Mouse (Mus musculus) erythroblast, embryonic 14.5 days (primary cell): ENCODE data around the gene Vmn2r5. TPM values are rescaled to one million over a fixed set of nuclear protein-coding genes. Genes with fewer than 3 reads are reported as not detected.
"Not testable (repeated sequence)": the region's sequence is repeated elsewhere in the genome, so short reads cannot be mapped to it uniquely, and the experiment has no call there.

Source experiments
- H3K27me3 ChIP-seq: 2 replicates; pipeline ENCODE4 v1.6.1; 2012; ENCODE audit warnings: inconsistent platforms; ENCODE audit not compliant: control insufficient read depth
- H3K36me3 ChIP-seq: 2 replicates; pipeline ENCODE4 v1.6.1; 2012; ENCODE audit warnings: mild to moderate bottlenecking, inconsistent platforms; ENCODE audit not compliant: control insufficient read depth
- H3K4me1 ChIP-seq: 2 replicates; pipeline ENCODE4 v1.6.1; 2012; ENCODE audit warnings: inconsistent platforms; ENCODE audit not compliant: control insufficient read depth
- H3K4me3 ChIP-seq: replicated peaks from 2 replicates; pipeline ENCODE3; 2012; ENCODE audit warnings: moderate library complexity, mild to moderate bottlenecking, inconsistent platforms
- H3K9me3 ChIP-seq: 2 replicates; pipeline ENCODE4 v1.6.1; 2012; ENCODE audit warnings: low read length, inconsistent platforms, mixed read lengths; ENCODE audit not compliant: control insufficient read depth
- polyA plus RNA-seq: library from polyadenylated mRNA; stranded (reverse); fragments of >175 nt; gene quantifications from 2 replicates; pipeline ENCODE4 v1.2.3, GENCODE M21; 2012

Gene Vmn2r5
- polyA plus RNA-seq = not detected in 2 replicates

DNA sequence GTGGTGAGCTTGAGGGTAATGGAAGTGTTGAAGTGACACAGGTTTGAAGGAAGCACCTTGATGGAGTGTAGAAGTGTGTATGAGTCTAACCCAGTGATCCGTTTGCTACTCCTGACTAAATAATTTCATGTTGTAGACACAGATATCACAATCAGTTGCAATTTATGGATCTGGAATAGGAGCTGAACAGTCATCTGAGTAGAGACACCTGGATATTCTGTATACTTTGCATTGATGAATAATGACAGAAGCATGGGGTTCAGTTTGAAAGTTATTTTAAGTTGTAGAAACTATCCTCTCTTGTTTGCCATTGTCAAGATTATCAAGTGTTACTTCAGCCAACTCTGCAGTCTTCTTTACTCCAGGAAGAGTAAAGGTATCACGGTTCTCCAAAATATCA, at the start of gene Vmn2r5:
Gene Vmn2r5, minus strand, starts transcription at position 101 of the 400 bp plus-strand sequence.
- H3K27me3 ChIP-seq, H3K4me1 ChIP-seq, H3K4me3 ChIP-seq, H3K36me3 ChIP-seq, H3K9me3 ChIP-seq: not testable (repeated sequence)

DNA sequence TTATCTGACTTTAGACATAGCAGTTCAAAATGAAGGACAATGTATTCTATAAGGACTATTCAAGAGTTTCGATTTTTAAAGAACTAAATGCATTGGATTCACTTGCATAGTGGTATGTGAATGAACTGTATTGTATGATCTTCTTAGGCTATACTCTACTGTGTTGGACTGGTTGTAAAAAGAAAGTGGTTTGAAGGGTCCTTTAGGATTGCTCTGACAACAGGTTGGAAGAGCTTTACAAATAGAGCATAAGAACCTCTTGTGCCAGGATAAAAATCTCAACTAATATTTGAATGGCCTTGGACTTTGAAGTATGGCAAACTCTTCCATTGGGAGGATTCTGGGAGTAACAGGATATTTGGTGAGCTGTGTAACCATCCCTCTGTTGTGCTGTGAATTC, 13.9 kb upstream of the Vmn2r5 start:
- H3K4me1 ChIP-seq, H3K27me3 ChIP-seq, H3K4me3 ChIP-seq, H3K9me3 ChIP-seq, H3K36me3 ChIP-seq: not testable (repeated sequence)

Other genes with a start within 250 kb of the Vmn2r5 start
- not detected in 2 replicates for gene Vmn2r3, start 220.1 kb downstream of the Vmn2r5 start, polyA plus RNA-seq
- gene Vmn2r4, start 94.5 kb downstream of the Vmn2r5 start, polyA plus RNA-seq = 0.01 TPM in 2 replicates
- 0.01 TPM in 1 of 2 replicates, not detected in the other for gene Vmn2r6, start 56.0 kb upstream of the Vmn2r5 start, polyA plus RNA-seq